Mouse (Mus musculus) ovary, postnatal 10 days (tissue): Measurements from ENCODE around the gene Sptbn1.

Experiments used
- DNase-seq: peaks from one replicate; pipeline ENCODE4 v3.0.0; 2022; ENCODE audit warnings: low spot score

Sptbn1 gene

DNA sequence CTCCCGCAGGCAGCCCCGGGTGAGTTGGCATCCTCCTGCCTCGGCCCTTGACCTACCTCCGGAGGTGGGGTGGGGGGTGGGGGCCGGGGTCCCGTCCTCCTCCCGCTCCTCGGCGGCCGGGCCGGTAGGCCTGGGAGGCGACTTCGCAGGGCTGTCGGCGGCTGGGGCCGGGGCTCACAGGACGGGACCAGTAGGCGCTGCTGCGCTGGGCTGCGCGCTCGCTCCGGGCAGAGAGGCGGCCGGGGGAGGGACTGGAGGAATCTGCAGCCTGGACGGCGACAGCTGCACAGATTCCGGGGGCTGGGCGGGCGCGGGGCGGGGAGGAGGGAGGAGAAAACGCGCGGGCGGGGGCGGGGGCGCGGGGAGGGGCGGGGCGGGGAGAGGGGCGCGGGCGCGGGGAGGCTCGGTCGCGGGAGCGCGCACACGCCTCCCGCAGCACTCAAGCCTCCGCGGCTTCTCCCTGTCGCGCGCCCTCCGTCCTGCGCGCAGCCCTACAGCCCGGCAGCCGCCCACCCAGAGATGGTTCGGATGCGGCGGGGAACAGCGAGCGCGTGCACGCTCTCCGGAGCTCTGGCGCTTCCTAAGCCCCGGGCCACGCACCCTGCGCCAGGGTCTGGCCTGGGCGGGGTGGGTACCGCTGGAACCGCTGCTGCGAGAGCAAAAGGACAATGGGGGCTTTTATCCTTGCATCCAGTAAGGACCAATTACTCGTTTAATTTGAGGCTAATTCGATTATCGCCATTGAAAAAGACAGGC, at the start of gene Sptbn1:
Gene Sptbn1 (minus strand): TSS at position 284 of the 756 bp plus-strand sequence.
- peak; percentile 81 for DNase-seq

GRCm38 (mm10) chr11:30294279-30294678, 26.3 kb upstream of the Sptbn1 start:
- DNase-seq: no peak

- no peak for DNase-seq
These were observed 24.5 kb upstream of the Sptbn1 start for GRCm38 (mm10) chr11:30292221-30293160.

DNA sequence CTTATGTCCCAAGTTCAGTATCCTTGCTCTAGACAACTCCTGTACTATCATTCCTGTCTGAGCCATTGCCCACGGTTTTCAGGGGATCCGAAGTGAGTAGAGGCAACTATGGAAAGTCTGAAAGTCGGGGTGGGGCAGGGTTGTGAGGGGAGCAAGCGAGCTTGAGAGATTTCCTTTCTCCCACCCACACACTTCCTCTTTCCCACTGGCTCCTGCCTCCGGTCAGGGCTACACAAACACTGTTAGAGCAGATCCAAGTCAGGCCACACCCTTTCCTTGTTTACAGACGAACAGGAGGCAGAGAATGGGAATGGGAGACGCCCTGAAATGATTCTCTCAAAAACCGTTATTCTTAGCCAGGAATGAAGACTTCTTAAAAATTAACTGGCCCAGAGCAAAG, 23.2 kb upstream of the Sptbn1 start:
- no peak for DNase-seq

DNA sequence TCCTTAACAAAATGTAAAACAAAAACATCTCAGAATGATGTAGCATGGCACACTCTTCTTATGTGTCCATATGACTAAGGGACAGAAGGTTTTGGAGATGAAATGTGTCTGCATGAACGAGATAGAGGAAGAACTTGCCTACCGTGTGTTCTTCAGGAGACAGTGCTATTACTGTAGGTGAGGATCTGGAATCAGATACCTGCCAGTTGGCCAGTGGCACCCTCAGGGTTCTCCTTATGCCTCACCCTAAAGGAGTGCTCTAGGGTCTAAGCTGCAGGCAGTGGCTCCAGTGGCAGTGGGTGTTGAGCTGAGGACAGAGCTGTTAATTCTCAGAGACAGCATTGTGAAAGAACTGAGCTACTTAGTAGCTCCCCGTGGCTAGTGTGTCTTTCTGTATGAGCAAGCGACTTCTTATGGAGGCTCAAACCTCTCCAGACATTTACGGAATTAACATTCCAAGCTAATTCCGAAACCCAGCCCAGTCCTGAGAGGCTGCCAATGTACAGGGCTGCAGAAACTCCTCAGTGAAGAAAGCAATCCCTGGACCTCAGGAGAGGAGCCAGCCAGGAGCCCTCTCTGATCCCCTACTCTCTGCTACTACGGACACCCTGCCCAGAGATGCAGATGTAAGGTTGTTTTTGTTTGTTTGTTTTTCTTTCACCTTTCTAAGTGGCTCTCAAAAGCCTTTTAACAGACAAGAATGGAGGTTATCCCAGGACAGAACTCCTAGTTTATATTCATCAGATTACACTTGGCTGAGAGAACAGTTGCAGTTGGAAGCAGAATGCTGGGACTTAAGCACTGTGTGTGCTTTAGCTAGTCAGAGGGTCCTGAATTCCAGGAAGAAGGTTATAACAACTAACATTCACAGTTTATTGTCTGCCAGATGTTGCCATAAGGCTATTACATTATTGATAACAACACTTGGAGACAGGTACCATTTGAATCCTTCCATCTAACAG, 21.8 kb upstream of the Sptbn1 start:
- no peak for DNase-seq

- DNase-seq: no peak
These were observed 20.1 kb upstream of the Sptbn1 start for GRCm38 (mm10) chr11:30288075-30288474.

- no peak for DNase-seq
These were observed 15.7 kb upstream of the Sptbn1 start for GRCm38 (mm10) chr11:30283710-30284109.

DNA sequence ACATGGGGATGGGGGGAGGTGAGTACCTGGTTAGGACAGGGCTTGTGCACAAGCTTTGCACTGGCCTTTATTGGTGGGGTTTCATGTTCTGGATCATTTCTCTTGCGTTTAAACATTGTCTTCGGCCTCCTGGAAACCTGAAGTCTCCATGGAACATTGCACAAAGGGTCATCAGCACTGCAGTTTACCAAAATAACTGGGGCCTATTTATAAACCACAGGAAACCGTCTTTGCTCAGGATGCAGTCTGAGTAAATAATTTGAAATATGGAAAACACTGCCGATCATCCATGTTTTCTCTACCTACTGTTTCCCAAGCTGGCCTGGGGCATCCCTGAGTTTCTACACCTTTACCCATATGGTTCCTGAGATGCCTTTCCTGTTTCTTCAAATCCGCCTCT, 13.1 kb upstream of the Sptbn1 start:
- DNase-seq: no peak

- DNase-seq: no peak
These were observed 11.3 kb upstream of the Sptbn1 start for GRCm38 (mm10) chr11:30279278-30279677.

DNA sequence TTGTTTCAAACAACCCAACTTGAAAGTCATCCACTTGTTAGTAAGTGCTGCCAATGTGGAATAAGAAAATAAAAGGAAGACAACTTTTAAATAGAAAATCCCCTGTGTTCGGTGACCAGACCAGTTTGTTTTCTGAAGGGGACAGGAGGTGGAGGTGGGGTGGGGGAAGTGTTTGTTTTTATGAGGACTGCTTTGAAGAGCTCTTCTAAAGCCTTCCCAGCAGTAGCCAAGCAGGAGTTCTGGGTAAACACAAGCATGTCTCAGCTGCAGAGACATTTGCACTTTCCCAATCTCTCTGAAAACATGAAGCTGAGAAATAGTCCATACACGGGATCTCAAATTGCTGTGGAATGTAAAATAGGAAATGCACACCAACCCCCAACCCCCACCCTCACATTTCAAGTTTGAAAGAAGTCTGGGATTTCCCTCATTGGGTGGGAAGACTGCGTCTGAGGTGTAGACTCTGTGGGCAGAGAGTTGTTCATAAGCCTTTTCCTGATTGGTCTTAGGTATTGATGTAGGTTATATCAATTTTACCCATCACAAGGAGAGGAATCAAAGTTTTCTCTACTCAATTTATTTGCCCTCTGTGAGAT, 7.6 kb upstream of the Sptbn1 start:
- DNase-seq: no peak

GRCm38 (mm10) chr11:30269524-30269923, 1.5 kb upstream of the Sptbn1 start:
- DNase-seq: no peak

- no peak for DNase-seq
These were observed 837 bp upstream of the Sptbn1 start for GRCm38 (mm10) chr11:30268648-30269375.

- DNase-seq: peak; percentile 45
These were observed 711 bp downstream of the Sptbn1 start for GRCm38 (mm10) chr11:30267036-30267891.

DNA sequence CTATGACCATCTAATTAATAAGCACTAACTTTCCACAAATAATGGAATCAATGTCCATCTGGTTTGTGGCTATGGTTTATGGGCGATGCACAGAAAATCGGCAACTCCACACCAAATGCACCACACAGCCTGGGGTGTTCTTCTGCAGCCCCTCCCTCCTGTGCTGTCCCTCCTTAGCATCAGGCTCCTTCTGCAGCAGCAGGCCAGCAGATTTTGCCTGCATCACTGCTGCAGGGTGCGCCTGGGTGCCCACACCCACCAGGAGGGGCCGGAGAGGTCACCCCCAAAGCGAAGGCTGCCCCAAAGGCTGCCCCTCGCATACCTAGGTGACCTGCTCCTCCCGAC, 1.3 kb downstream of the Sptbn1 start:
- no peak for DNase-seq

GRCm38 (mm10) chr11:30265666-30266065, 2.3 kb downstream of the Sptbn1 start:
- no peak for DNase-seq

GRCm38 (mm10) chr11:30263627-30264026, 4.3 kb downstream of the Sptbn1 start:
- no peak for DNase-seq

DNA sequence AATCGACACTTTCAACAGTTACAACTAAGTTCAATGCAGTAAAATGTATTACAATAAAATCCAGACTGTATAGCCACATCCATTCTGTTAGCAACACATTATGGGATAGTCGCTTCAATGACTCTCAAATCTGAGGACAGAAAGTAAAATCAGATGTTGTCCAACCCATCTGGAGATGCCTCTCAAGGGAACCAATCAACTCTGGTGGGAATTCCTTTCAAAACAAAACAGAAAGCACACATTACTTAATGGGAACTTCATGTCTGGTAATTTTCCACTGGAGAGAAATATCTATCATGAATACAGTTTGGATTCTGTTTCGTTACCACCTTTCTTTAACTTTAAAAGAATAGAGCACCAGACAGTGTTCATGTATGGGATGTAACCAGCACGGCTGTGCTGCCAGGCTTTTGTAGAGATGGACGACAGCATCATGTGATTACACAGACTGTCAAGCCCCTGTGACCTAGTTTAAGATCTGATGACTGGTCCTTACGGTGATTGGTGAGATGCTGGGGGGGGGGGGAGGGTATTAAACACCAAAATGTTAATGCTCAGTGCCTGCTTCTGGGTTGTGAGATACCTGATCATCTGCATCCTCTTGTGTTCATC, 9.1 kb downstream of the Sptbn1 start:
- no peak for DNase-seq

- no peak for DNase-seq
These were observed 10.2 kb downstream of the Sptbn1 start for GRCm38 (mm10) chr11:30257812-30258211.

DNA sequence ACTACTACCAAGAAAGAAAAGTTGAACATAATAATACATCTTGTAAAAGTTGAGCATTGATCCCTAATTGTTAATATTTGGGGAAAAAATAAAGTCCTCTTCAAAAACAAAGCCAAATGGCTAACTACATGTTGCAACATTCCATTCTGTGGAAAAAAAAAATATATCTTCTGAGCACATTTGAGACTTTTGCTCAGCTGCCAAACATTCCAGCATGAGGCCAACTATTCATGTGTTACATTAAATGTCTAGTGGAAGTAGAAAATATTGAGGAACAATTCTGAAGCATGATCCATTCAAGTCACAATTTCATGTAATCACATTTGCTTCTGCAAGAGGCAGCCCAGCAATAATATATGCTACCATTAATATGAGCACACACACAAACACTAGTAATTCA, 10.9 kb downstream of the Sptbn1 start:
- DNase-seq: no peak

- DNase-seq: no peak
These were observed 11.5 kb downstream of the Sptbn1 start for GRCm38 (mm10) chr11:30256491-30256890.
